23 mouse cellular contexts compared by ENCODE assay signal in the genomic region with DNA sequence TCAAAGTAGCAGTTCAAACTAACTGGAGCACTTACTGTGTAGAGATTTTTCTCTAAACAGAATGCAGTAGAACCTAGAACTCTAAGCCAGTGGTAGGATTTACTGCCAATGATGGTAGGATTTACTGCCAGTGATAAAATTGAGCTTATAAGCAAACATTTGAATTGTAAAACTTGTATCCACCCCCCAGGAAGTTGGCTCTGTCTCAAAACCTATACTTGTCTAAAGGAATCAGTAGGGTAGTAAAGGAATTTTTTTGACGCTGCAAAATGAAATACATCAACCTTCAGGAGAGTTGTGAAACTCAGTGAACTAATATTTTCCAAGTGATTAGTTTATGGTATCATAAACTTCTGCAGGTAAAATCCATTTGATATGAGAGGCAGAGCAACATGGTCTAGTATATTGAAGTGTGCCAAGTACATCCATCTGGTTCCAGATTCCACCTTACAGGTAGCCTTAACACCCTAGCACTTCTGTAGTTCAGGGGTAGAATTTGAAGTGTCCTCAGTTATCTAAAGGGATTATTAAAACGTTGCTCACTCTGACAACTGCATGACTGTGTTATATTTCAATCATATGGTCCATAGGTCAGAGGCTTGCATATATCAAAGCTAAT.
"Had no signal": no experiment of that assay in that cellular context is flagged by ENCODE, and none has a peak within 500 bp of the region (broad histone marks: within the 10 kb centered on the region; RNA-seq: fewer than 3 reads in every experiment).

No protein-coding gene starts in this region.

- H3K36me3 ChIP-seq: limb, embryonic 12.5 days; liver, embryonic 12.5 days; liver, embryonic 15.5 days; midbrain, embryonic 12.5 days; neural tube, embryonic 13.5 days; stomach, embryonic 15.5 days had no signal

- DNase-seq: kidney, adult 2 months; kidney, postnatal 25 days; layer of hippocampus, postnatal 36 days; liver; lung, adult 2 months; lung, postnatal 14 days; lung, postnatal 4 days; retina, postnatal 1 day; right cerebral cortex, postnatal 14 days; right cerebral cortex, postnatal 4 days; spleen, adult 18-20 months; thymus, adult 18-20 months; thymus, postnatal 36 days had no signal

- H3K4me2 ChIP-seq: limb, embryonic 12.5 days; liver, embryonic 12.5 days; liver, embryonic 15.5 days; midbrain, embryonic 12.5 days; neural tube, embryonic 13.5 days; stomach, embryonic 15.5 days had no signal

- H3K4me1 ChIP-seq: limb, embryonic 12.5 days; liver, embryonic 12.5 days; liver, embryonic 15.5 days; stomach, embryonic 15.5 days had no signal

- H3K9ac ChIP-seq: limb, embryonic 12.5 days; liver, embryonic 12.5 days; liver, embryonic 15.5 days; midbrain, embryonic 12.5 days; neural tube, embryonic 13.5 days; stomach, embryonic 15.5 days had no signal

- ATAC-seq: liver, embryonic 12.5 days; midbrain, embryonic 16.5 days had no signal

- H3K9me3 ChIP-seq: limb, embryonic 12.5 days; liver, embryonic 12.5 days; liver, embryonic 15.5 days; midbrain, embryonic 12.5 days; stomach, embryonic 15.5 days had no signal

- H3K27me3 ChIP-seq: limb, embryonic 12.5 days; liver, embryonic 12.5 days; liver, embryonic 15.5 days; midbrain, embryonic 12.5 days; neural tube, embryonic 13.5 days; stomach, embryonic 15.5 days had no signal

- H3K4me3 ChIP-seq: left cerebral cortex, adult 2 months; limb, embryonic 12.5 days; liver, embryonic 12.5 days; liver, embryonic 15.5 days; midbrain, embryonic 12.5 days; myocyte; neural tube, embryonic 13.5 days; stomach, embryonic 15.5 days had no signal

- H3K27ac ChIP-seq: kidney, postnatal 0 days; limb, embryonic 12.5 days; liver, embryonic 12.5 days; liver, embryonic 15.5 days; midbrain, embryonic 12.5 days; neural tube, embryonic 13.5 days; stomach, embryonic 15.5 days had no signal
